Mouse (Mus musculus) neural tube, embryonic 15.5 days (tissue): ENCODE measurements around the gene Maml2. TPM values are rescaled to one million over a fixed set of nuclear protein-coding genes. Genes with fewer than 3 reads are reported as not detected.

ENCODE experiments used
- ATAC-seq: fragments of 200-750 bp; cut with Nextera tagmentation; 2 replicates; pipeline ENCODE4 v1.8.0; 2017; ENCODE audit warnings: mild to moderate bottlenecking, moderate TSS enrichment, moderate library complexity; ENCODE audit not compliant: low FRiP score
- H3K27ac ChIP-seq: fragments of 300-500 bp; sonication (generic); replicated peaks from 2 replicates; pipeline ENCODE4 v1.5.1; 2015; ENCODE audit warnings: mild to moderate bottlenecking, inconsistent platforms
- H3K27me3 ChIP-seq: fragments of 300-500 bp; sonication (generic); replicated peaks from 2 replicates; pipeline ENCODE4 v1.6.1; 2015; ENCODE audit warnings: inconsistent platforms
- H3K36me3 ChIP-seq: fragments of 300-500 bp; sonication (generic); 2 replicates; pipeline ENCODE4 v1.6.1; 2015; ENCODE audit warnings: inconsistent platforms
- H3K4me1 ChIP-seq: fragments of 300-500 bp; sonication (generic); 2 replicates; pipeline ENCODE4 v1.6.1; 2015; ENCODE audit warnings: inconsistent platforms
- H3K4me2 ChIP-seq: fragments of 300-500 bp; sonication (generic); 2 replicates; pipeline ENCODE4 v1.6.1; 2015; ENCODE audit warnings: inconsistent platforms, mild to moderate bottlenecking, moderate library complexity
- H3K4me3 ChIP-seq: fragments of 300-500 bp; sonication (generic); replicated peaks from 2 replicates; pipeline ENCODE4 v1.5.1; 2015; ENCODE audit warnings: mild to moderate bottlenecking, inconsistent platforms
- H3K9ac ChIP-seq: fragments of 300-500 bp; sonication (generic); replicated peaks from 2 replicates; pipeline ENCODE4 v1.6.1; 2015; ENCODE audit warnings: mild to moderate bottlenecking, inconsistent platforms
- H3K9me3 ChIP-seq: fragments of 300-500 bp; sonication (generic); replicated peaks from 2 replicates; pipeline ENCODE4 v1.6.1; 2016; ENCODE audit warnings: inconsistent platforms
- WGBS: fragments of 180-500 bp; shearing (Covaris S2); methylation state at CpG from one replicate; pipeline ENCODE4 v1.1.7; 2015; ENCODE audit warnings: mixed read lengths; 5-methylcytosine and 5-hydroxymethylcytosine counted together
- polyA plus RNA-seq: library from polyadenylated mRNA; unstranded; fragments of >200 nt; fragmentation: Nextera tagmentation; extraction: Ambion mirVana; gene quantifications from 2 replicates; pipeline ENCODE4 v1.2.1, GENCODE M21; 2015

Gene Maml2
- polyA plus RNA-seq, 1 experiment from 2014 or later = 12.0 TPM

DNA sequence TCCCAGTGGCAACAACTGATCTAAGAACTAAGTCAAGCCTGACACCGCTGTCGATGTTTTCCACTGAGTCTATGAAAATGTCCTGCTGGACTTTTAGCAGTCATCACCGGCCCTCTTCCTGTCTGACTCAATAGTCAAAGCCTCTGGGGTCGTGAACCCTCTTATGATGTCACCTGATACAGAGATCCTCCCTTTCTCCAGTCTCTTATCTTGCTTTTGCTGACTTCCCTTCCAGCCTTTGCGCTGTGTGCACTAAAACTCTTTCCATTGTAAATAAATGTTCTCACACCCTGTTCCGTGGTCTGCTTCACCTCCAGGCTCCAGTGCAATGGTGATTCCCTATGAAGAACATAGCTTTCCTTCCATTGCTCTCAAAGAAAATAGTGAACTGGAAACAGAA lies 132.5 kb downstream of the Maml2 start:
- 86% methylated on average over 6 of the region's 6 CpGs for WGBS
- Histone ChIP-seq H3K27me3 (no peaks in the 10 kb centered on the region), H3K4me3 (no peak overlapping the region), H3K4me1 (peaks cover 24% of the 10 kb centered on the region), H3K9ac (no peak overlapping the region), H3K27ac (no peak overlapping the region), H3K9me3 (no peaks in the 10 kb centered on the region), H3K36me3 (no peaks in the 10 kb centered on the region), H3K4me2 (no peak overlapping the region)
- no peak for ATAC-seq

DNA sequence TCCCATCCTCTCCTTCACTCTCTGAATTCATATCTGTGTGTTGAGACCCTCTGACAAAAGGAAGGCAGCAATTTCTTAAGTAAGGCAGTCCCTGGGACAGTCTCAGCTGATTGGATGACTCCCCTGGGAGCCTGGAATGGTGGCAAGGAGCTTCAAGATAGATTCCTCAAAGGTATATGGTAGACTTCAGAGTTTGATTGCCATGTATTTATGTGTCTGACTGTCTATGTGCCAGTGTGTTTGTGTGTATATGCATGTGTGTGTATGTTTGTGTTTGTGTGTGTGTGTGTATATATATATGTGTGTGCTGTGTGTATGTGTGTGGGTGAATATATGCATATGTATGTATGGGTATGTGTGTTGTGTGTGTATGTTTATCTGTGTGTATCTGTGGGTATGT lies 133.0 kb downstream of the Maml2 start:
- Histone ChIP-seq H3K27ac (no peak overlapping the region), H3K4me3 (no peak overlapping the region), H3K9me3 (no peaks in the 10 kb centered on the region), H3K36me3 (no peaks in the 10 kb centered on the region), H3K4me2 (no peak overlapping the region), H3K9ac (no peak overlapping the region), H3K4me1 (peaks cover 20% of the 10 kb centered on the region; the same call in 1 of the 2 replicates), H3K27me3 (no peaks in the 10 kb centered on the region)
- no peak for ATAC-seq

DNA sequence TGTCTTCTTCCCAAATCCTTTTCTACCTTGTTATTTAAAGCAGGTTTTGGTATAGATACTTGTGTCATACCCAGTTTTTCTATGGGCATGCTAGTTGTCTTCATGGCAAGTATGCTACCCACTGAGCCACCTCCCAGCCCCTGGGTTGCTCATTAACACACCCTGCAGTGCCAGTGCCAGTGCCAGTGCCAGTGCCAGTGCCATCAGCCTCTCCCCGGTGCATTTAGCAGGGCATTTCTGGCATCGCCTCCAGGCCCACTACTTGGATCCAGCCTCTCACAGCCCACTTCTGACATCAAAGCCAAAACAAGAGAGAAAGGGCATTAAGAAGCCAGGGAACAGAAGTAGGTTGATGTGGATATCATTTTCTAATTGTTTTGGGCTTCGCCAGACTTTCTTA lies 133.9 kb downstream of the Maml2 start:
- no peak overlapping the region for H3K9ac ChIP-seq
- no peak for ATAC-seq

DNA sequence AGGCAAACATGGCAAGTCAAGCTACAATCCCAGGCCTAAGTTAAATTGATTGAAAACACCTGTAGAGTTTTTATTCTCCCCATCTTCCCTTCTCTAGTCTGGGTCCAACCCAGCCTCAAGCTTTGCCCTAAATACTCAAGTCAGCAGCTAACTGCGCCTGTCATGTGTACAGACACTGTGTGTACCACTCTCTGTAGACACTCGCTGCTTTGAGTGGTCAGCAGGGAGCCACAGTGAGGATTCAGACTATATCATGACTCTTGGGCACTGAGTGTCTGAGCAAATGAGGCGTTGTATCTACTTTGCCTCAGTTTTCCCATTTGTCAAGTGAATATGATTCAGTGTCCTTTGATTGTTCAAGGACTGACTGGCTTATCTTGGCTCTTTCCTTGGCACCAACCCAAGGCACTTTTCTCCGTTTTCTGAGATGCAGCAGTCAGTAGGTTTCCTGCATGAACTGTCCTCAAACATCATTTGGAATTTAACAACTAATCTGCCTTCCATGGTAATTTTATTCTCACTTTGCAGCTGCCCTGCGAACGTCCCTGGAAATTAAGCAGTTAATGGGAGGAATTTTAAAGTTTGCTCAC lies 135.8 kb downstream of the Maml2 start:
- H3K4me3 ChIP-seq = no peak overlapping the region
- no peak overlapping the region for H3K27ac ChIP-seq
- no peak overlapping the region for H3K4me2 ChIP-seq
- no peaks in the 10 kb centered on the region for H3K27me3 ChIP-seq
- 77% methylated on average over 6 of the region's 6 CpGs for WGBS
- no peak for ATAC-seq
- no peak overlapping the region for H3K9ac ChIP-seq
- peaks cover 12% of the 10 kb centered on the region; the same call in 1 of the 2 replicates for H3K4me1 ChIP-seq
- no peaks in the 10 kb centered on the region for H3K36me3 ChIP-seq
- H3K9me3 ChIP-seq = no peaks in the 10 kb centered on the region

More for the DNA sequence above, 133.9 kb downstream of the Maml2 start:
- H3K27ac ChIP-seq = no peak overlapping the region
- H3K9me3 ChIP-seq = no peaks in the 10 kb centered on the region
- no peak overlapping the region for H3K4me2 ChIP-seq
- 92% methylated on average over 3 of the region's 3 CpGs for WGBS
- peaks cover 20% of the 10 kb centered on the region; the same call in 1 of the 2 replicates for H3K4me1 ChIP-seq
- H3K27me3 ChIP-seq = no peaks in the 10 kb centered on the region
- no peaks in the 10 kb centered on the region for H3K36me3 ChIP-seq
- no peak overlapping the region for H3K4me3 ChIP-seq

DNA sequence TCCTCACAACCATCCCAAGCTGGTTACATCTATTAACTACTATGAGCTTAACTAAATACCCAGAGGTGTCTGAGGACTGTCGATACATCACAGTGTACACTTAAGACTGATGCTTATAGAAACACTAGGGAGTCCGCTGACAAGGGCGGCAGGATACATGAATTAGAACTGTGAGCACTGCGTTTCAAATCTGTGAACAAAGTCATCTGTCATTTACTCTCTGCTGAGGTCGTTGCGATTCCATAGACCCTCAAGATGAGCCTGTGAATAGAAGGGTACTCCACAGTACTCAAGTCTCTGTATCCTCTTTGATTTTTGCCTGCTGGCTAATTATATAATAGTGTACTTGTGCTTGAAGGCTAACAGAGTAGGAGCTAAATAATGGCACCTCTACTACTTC lies 143.2 kb downstream of the Maml2 start:
- 67% methylated on average over 6 of the region's 6 CpGs for WGBS
- no peak for ATAC-seq

DNA sequence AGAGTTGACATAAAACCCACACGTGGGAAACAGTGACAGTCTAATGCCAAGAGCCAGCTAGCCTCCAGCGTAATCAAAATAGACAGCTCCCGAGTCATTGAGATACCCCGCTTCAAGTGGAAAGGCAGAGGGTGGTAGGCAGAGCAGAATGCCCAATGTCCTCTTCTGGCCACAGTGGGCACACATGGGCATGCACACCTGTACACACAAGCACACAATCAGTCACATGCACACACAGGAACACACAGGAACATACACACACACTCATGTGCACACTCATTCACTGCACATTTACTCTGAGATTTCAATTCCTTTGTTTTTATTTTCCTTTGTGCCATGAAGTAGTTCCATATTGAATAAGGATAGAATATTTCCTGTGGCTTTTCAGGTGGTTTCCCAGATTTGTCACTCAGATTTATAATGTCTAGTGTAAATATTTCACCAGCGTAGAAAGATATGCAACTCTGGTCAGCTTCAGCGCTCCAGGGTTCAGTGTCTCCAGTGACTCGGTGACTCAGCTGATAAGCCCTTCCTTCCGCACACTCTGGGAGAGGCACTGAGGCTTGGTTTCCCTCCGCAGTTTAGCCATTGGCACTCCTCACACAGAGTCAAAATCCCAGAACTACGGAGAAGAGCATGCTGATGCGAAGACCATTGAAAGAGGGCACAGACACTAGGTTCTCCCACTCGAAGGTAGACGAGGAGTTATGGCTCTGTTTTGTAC lies 144.4 kb downstream of the Maml2 start:
- Histone ChIP-seq H3K27ac (no peak overlapping the region), H3K4me3 (no peak overlapping the region), H3K9me3 (no peaks in the 10 kb centered on the region), H3K9ac (no peak overlapping the region), H3K4me1 (no peaks in the 10 kb centered on the region), H3K27me3 (no peaks in the 10 kb centered on the region), H3K4me2 (no peak overlapping the region), H3K36me3 (no peaks in the 10 kb centered on the region)
- 84% methylated on average over 13 of the region's 13 CpGs for WGBS
- ATAC-seq = no peak

More for the DNA sequence above, 143.2 kb downstream of the Maml2 start:
- H3K36me3 ChIP-seq = no peaks in the 10 kb centered on the region
- no peak overlapping the region for H3K9ac ChIP-seq
- H3K27ac ChIP-seq = no peak overlapping the region
- no peaks in the 10 kb centered on the region for H3K27me3 ChIP-seq
- H3K4me3 ChIP-seq = no peak overlapping the region
- no peak overlapping the region for H3K4me2 ChIP-seq
- no peaks in the 10 kb centered on the region for H3K9me3 ChIP-seq
- H3K4me1 ChIP-seq = 0 out of 2 replicates have a peak, but pooled peaks cover under 1% of the 10 kb centered on the region

DNA sequence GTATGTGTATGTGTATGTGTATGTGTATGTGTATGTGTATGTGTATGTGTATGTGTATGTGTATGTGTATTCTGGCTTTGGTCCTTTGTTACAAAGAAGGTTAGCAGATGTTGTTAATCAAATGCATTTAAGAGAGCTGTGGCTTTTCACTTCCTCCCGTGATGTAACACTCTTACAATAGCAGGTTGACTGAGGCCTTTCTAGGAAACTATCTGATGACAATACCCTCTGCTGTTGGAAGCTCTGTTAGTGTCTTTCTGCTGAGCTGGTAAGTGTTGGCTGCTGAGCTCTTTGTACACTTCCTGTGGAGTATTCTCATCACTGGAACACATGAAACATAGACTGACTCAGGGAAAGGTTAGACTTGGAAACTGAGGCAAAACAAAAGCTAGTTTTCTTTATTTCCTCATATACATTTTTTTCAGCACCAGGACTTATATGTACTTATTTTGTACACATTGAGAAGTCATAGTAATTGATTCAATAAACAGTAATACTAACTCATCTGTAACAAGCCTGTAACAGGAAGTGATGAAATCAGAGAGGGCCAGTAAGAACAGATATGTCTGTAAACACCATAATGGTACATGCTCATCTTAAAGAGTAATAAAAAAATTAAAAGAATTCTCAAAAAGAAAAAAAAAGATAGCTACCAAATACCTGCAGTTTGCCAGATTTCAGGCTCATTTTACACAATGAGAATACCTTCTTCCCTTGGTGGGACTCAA lies 145.9 kb downstream of the Maml2 start:
- Histone ChIP-seq H3K9ac (no peak overlapping the region), H3K27ac (no peak overlapping the region), H3K36me3 (no peaks in the 10 kb centered on the region), H3K27me3 (no peaks in the 10 kb centered on the region), H3K4me1 (no peaks in the 10 kb centered on the region), H3K4me3 (no peak overlapping the region), H3K9me3 (no peaks in the 10 kb centered on the region), H3K4me2 (no peak overlapping the region)
- WGBS = 35% methylated on average over 1 of the region's 1 CpGs
- ATAC-seq = no peak

DNA sequence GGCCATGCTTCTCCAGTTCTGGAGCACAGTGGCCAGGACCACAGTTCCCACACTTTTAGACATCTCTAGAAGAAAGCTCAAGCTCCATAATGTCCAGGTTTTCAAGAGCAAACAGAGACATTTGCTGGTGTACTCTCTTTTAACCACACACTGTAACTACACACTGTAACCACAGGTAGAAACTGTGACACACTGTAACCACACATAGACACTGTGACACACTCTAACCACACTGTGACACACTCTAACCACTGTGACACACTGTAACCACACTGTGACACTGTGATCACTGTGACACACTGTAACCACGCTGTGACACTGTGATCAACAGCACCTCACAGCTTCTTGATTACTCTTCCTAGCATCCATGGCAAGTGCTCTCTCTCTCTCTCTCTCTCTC lies 148.5 kb downstream of the Maml2 start:
- Histone ChIP-seq H3K4me2 (no peak overlapping the region), H3K9ac (no peak overlapping the region), H3K36me3 (no peaks in the 10 kb centered on the region), H3K27ac (no peak overlapping the region), H3K27me3 (no peaks in the 10 kb centered on the region), H3K4me3 (no peak overlapping the region), H3K4me1 (no peaks in the 10 kb centered on the region; the same call in 1 of the 2 replicates), H3K9me3 (no peaks in the 10 kb centered on the region)
- WGBS = 93% methylated on average over 1 of the region's 1 CpGs
- ATAC-seq = no peak

DNA sequence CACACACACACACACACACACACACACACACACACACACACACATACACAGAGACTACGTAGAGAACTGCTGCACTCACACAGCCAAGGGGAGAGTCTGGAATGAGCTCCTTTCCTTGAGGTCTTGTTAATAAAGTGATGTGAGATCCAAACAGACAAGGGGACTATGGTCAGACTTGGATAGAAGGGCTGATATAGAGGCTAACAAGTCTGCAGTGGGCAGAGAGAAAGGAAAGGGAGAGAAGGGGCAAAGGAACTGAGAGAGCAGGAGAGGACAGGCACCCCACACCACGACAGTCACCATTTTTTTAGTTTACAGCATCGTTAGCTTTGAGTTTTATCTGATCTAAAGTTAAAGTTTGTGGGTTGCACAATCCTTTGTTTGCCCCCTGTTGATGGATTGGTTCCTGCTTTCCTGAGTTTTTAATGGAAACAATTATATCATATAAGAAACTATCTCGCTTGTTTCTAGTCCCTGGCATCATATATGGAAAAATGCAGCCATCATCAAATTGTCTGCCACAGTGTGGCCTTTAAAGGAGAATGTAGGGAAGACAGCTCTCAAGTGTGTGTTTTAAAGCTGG lies 149.0 kb downstream of the Maml2 start, which contains the start of gene Gm17571:
Gene Gm17571, minus strand, starts transcription at position 51 of the 583 bp plus-strand sequence.
- ATAC-seq = no peak
- H3K9ac ChIP-seq = no peak within 1 kb of the TSS
- no peaks in the 10 kb centered on the region for H3K9me3 ChIP-seq
- no peak within 1 kb of the TSS for H3K27ac ChIP-seq
- H3K4me1 ChIP-seq = no peaks in the 10 kb centered on the region; the same call in 1 of the 2 replicates
- H3K36me3 ChIP-seq = no peaks in the 10 kb centered on the region
- H3K27me3 ChIP-seq = no peaks in the 10 kb centered on the region
- no peak within 1 kb of the TSS for H3K4me2 ChIP-seq
- H3K4me3 ChIP-seq = no peak within 1 kb of the TSS
- WGBS = 83% methylated on average over 4 of the region's 4 CpGs

DNA sequence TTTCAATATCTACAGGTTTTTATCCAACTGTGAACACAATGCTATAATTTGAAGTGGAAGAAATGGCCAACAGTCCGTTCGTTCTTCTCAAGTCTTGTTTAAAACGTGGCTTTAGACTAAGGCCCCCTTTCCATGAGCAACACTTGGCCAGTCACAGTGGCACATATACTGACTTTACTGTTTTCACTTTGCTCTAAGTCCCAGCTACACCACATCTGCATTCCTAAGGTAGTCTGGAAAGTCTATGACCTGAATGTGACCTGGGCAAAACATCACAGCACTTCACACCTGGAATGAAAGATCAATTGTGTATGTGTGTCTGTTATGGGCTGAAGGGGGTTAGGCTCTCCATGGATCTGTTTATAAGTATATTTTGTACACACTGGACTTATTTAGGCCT lies 151.0 kb downstream of the Maml2 start:
- WGBS = 92% methylated on average over 3 of the region's 3 CpGs
- H3K4me3 ChIP-seq = no peak overlapping the region
- H3K36me3 ChIP-seq = no peaks in the 10 kb centered on the region
- H3K9me3 ChIP-seq = no peaks in the 10 kb centered on the region
- no peaks in the 10 kb centered on the region; the same call in 1 of the 2 replicates for H3K4me1 ChIP-seq
- ATAC-seq = no peak
- no peak overlapping the region for H3K4me2 ChIP-seq
- no peak overlapping the region for H3K27ac ChIP-seq
- H3K27me3 ChIP-seq = no peaks in the 10 kb centered on the region
- H3K9ac ChIP-seq = no peak overlapping the region

DNA sequence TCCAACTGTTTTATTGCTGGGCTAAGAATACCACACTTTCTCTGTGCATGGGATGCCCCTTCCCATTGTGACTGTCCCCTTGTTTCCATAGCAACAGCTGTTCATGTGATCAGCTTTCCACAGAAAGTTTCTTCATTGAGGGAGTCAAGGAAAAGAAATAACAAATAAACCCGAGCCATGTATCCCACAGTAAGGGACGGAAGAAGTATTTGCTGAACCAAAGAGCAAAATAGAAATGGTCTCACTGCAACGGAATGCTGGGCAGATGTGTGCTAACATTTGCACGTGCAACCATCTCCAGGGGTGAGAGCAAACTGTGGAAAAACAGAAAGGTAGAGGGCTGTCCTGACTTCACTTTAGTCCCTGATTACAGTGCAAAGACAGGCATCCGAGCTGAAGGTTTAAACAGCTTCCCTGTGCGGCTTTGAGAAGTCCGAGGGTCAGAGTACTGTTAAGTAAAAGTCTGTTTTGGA lies 156.9 kb downstream of the Maml2 start:
- Histone ChIP-seq H3K4me3 (no peak overlapping the region), H3K36me3 (no peaks in the 10 kb centered on the region), H3K4me2 (no peak overlapping the region), H3K4me1 (peaks cover 7% of the 10 kb centered on the region; the same call in 1 of the 2 replicates), H3K9me3 (no peaks in the 10 kb centered on the region), H3K9ac (no peak overlapping the region), H3K27ac (peak overlapping the region; percentile 60; the same call in 1 of the 2 replicates), H3K27me3 (no peaks in the 10 kb centered on the region)
- ATAC-seq = no peak
- WGBS = 12% methylated on average over 7 of the region's 7 CpGs
